Mouse (Mus musculus): Measurements from ENCODE around the gene Dusp3. TPM values are rescaled to one million over a fixed set of nuclear protein-coding genes. Genes with fewer than 3 reads are reported as not detected.

Gene Dusp3
- total and polyA plus RNA-seq, 2 experiments from 2014 or later = 31.0 to 32.8 TPM

GRCm38 (mm10) chr11:102004251-102004650, 17.4 kb upstream of the Dusp3 start:
- Histone ChIP-seq H3K27ac (ENCODE audit: low read depth, low read length) (no peak overlapping the region), H3K36me3 (ENCODE audit: insufficient read depth) (peaks cover 55% of the 10 kb centered on the region), H3K4me1 (ENCODE audit: insufficient read depth) (no peaks in the 10 kb centered on the region), H3K27me3 (ENCODE audit: insufficient read depth, low read length) (no peaks in the 10 kb centered on the region), H3K4me2 (ENCODE audit: low read depth) (no peak overlapping the region), H3K9me3 (ENCODE audit: low read length) (no peaks in the 10 kb centered on the region), H3K4me3 (ENCODE audit: low read depth, low read length) (no peak overlapping the region), H3K9ac (no peak overlapping the region)
- peak; percentile 56 for TF ChIP-seq CTCF (IDR thresholded peaks at IDR 0.05; ENCODE audit: low read depth)
- ATAC-seq (no peak), DNase-seq (no peak)
- WGBS = 95% methylated on average over 8 of the region's 8 CpGs

- no peak for TF ChIP-seq CTCF (IDR thresholded peaks at IDR 0.05; ENCODE audit: low read depth)
- Histone ChIP-seq H3K9ac (no peak overlapping the region), H3K4me2 (ENCODE audit: low read depth) (no peak overlapping the region), H3K9me3 (ENCODE audit: low read length) (no peaks in the 10 kb centered on the region), H3K4me1 (ENCODE audit: insufficient read depth) (no peaks in the 10 kb centered on the region), H3K4me3 (ENCODE audit: low read depth, low read length) (no peak overlapping the region), H3K27ac (ENCODE audit: low read depth, low read length) (no peak overlapping the region), H3K36me3 (ENCODE audit: insufficient read depth) (peaks cover 17% of the 10 kb centered on the region), H3K27me3 (ENCODE audit: insufficient read depth, low read length) (no peaks in the 10 kb centered on the region)
- DNase-seq (no peak), ATAC-seq (no peak)
- 57% methylated on average over 4 of the region's 4 CpGs for WGBS
These were observed 12.7 kb upstream of the Dusp3 start for GRCm38 (mm10) chr11:101999466-101999865.

GRCm38 (mm10) chr11:101998258-101998657, 11.4 kb upstream of the Dusp3 start:
- ATAC-seq = no peak
- TF ChIP-seq CTCF (IDR thresholded peaks at IDR 0.05; ENCODE audit: low read depth) = no peak

GRCm38 (mm10) chr11:101995938-101996337, 9.1 kb upstream of the Dusp3 start:
- no peaks in the 10 kb centered on the region for H3K4me1 ChIP-seq (ENCODE audit: insufficient read depth)
- WGBS = 86% methylated on average over 7 of the region's 7 CpGs
- H3K27ac ChIP-seq (ENCODE audit: low read depth, low read length) = no peak overlapping the region
- DNase-seq (no peak), ATAC-seq (no peak)
- peaks cover 9% of the 10 kb centered on the region for H3K36me3 ChIP-seq (ENCODE audit: insufficient read depth)
- TF ChIP-seq CTCF (IDR thresholded peaks at IDR 0.05; ENCODE audit: low read depth) = no peak
- no peak overlapping the region for H3K4me2 ChIP-seq (ENCODE audit: low read depth)
- H3K27me3 ChIP-seq (ENCODE audit: insufficient read depth, low read length) = no peaks in the 10 kb centered on the region
- H3K9ac ChIP-seq = no peak overlapping the region
- H3K4me3 ChIP-seq (ENCODE audit: low read depth, low read length) = no peak overlapping the region
- no peaks in the 10 kb centered on the region for H3K9me3 ChIP-seq (ENCODE audit: low read length)

More at GRCm38 (mm10) chr11:101998258-101998657, 11.4 kb upstream of the Dusp3 start:
- Histone ChIP-seq H3K4me2 (ENCODE audit: low read depth) (no peak overlapping the region), H3K27ac (ENCODE audit: low read depth, low read length) (no peak overlapping the region), H3K36me3 (ENCODE audit: insufficient read depth) (peaks cover 14% of the 10 kb centered on the region), H3K4me3 (ENCODE audit: low read depth, low read length) (no peak overlapping the region), H3K9ac (no peak overlapping the region), H3K27me3 (ENCODE audit: insufficient read depth, low read length) (no peaks in the 10 kb centered on the region), H3K4me1 (ENCODE audit: insufficient read depth) (no peaks in the 10 kb centered on the region), H3K9me3 (ENCODE audit: low read length) (no peaks in the 10 kb centered on the region)
- no peak for DNase-seq
- 54% methylated on average over 5 of the region's 5 CpGs for WGBS

- 75% methylated on average over 8 of the region's 8 CpGs for WGBS
- no peaks in the 10 kb centered on the region for H3K9me3 ChIP-seq (ENCODE audit: low read length)
These were observed 7.3 kb upstream of the Dusp3 start for GRCm38 (mm10) chr11:101994100-101994499.

GRCm38 (mm10) chr11:101992411-101992810, 5.6 kb upstream of the Dusp3 start:
- Histone ChIP-seq H3K9me3 (ENCODE audit: low read length) (no peaks in the 10 kb centered on the region), H3K27me3 (ENCODE audit: insufficient read depth, low read length) (no peaks in the 10 kb centered on the region), H3K36me3 (ENCODE audit: insufficient read depth) (no peaks in the 10 kb centered on the region), H3K27ac (ENCODE audit: low read depth, low read length) (no peak overlapping the region), H3K4me2 (ENCODE audit: low read depth) (no peak overlapping the region), H3K4me1 (ENCODE audit: insufficient read depth) (no peaks in the 10 kb centered on the region), H3K4me3 (ENCODE audit: low read depth, low read length) (no peak overlapping the region), H3K9ac (no peak overlapping the region)
- ATAC-seq = no peak
- no peak for DNase-seq
- no peak for TF ChIP-seq CTCF (IDR thresholded peaks at IDR 0.05; ENCODE audit: low read depth)
- WGBS = 94% methylated on average over 7 of the region's 7 CpGs

More at GRCm38 (mm10) chr11:101994100-101994499, 7.3 kb upstream of the Dusp3 start:
- Histone ChIP-seq H3K27ac (ENCODE audit: low read depth, low read length) (no peak overlapping the region), H3K4me1 (ENCODE audit: insufficient read depth) (no peaks in the 10 kb centered on the region), H3K36me3 (ENCODE audit: insufficient read depth) (no peaks in the 10 kb centered on the region), H3K9ac (no peak overlapping the region), H3K4me3 (ENCODE audit: low read depth, low read length) (no peak overlapping the region), H3K4me2 (ENCODE audit: low read depth) (no peak overlapping the region), H3K27me3 (ENCODE audit: insufficient read depth, low read length) (no peaks in the 10 kb centered on the region)
- DNase-seq (no peak), ATAC-seq (no peak)
- no peak for TF ChIP-seq CTCF (IDR thresholded peaks at IDR 0.05; ENCODE audit: low read depth)

- ATAC-seq = no peak
- 88% methylated on average over 3 of the region's 3 CpGs for WGBS
- TF ChIP-seq CTCF (IDR thresholded peaks at IDR 0.05; ENCODE audit: low read depth) = no peak
These were observed 5.0 kb upstream of the Dusp3 start for GRCm38 (mm10) chr11:101991813-101992212.

More at GRCm38 (mm10) chr11:101991813-101992212, 5.0 kb upstream of the Dusp3 start:
- Histone ChIP-seq H3K27ac (ENCODE audit: low read depth, low read length) (no peak overlapping the region), H3K27me3 (ENCODE audit: insufficient read depth, low read length) (no peaks in the 10 kb centered on the region), H3K36me3 (ENCODE audit: insufficient read depth) (no peaks in the 10 kb centered on the region), H3K4me1 (ENCODE audit: insufficient read depth) (no peaks in the 10 kb centered on the region), H3K9ac (no peak overlapping the region), H3K4me2 (ENCODE audit: low read depth) (no peak overlapping the region), H3K4me3 (ENCODE audit: low read depth, low read length) (no peak overlapping the region), H3K9me3 (ENCODE audit: low read length) (no peaks in the 10 kb centered on the region)
- no peak for DNase-seq
